19 mouse cellular contexts compared by ENCODE assay signal in the genomic region with DNA sequence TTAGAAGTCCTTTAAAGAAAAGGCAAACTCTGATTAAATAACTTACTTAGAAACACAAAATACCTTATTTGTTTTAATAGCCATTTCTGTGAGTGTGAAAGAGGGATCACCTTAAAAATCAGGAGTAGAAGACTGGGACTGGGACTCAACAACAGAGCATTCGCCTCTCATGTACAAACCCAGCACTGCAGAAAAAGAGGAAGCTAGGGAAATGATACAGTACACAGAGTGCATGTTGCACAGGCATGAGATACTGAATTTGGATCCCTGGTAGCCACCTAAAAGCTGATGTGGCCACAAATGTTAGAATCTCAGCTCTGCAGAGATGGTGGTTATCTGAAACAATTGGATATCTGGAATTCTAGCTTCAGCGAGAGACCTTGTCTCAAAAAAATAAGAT. TPM values are rescaled to one million over a fixed set of nuclear protein-coding genes. Genes with fewer than 3 reads are reported as not detected.
"Had no signal": no experiment of that assay in that cellular context is flagged by ENCODE, and none has a peak within 500 bp of the region (broad histone marks: within the 10 kb centered on the region; RNA-seq: fewer than 3 reads in every experiment).

No protein-coding gene starts in this region.

- H3K4me3 ChIP-seq: neural tube, embryonic 12.5 days; neural tube, embryonic 13.5 days; neural tube, embryonic 15.5 days; stomach, embryonic 15.5 days had no signal

- H3K9me3 ChIP-seq: neural tube, embryonic 12.5 days; neural tube, embryonic 13.5 days; neural tube, embryonic 15.5 days; stomach, embryonic 15.5 days had no signal

- DNase-seq: retina, postnatal 1 day; right cerebral cortex, adult 18-20 months; right cerebral cortex, postnatal 14 days; right cerebral cortex, postnatal 25 days; right cerebral cortex, postnatal 4 days; spleen, adult 18-20 months; thymus, adult 18-20 months; thymus, adult 2 months; thymus, postnatal 14 days; thymus, postnatal 25 days; thymus, postnatal 36 days; thymus, postnatal 4 days had no signal

- H3K4me1 ChIP-seq: neural tube, embryonic 12.5 days; neural tube, embryonic 13.5 days; neural tube, embryonic 15.5 days; stomach, embryonic 15.5 days had no signal

- H3K9ac ChIP-seq: neural tube, embryonic 12.5 days; neural tube, embryonic 13.5 days; neural tube, embryonic 15.5 days; stomach, embryonic 15.5 days had no signal

- H3K4me2 ChIP-seq: neural tube, embryonic 12.5 days; neural tube, embryonic 13.5 days; neural tube, embryonic 15.5 days; stomach, embryonic 15.5 days had no signal

- H3K36me3 ChIP-seq: neural tube, embryonic 12.5 days; neural tube, embryonic 13.5 days; neural tube, embryonic 15.5 days; stomach, embryonic 15.5 days had no signal

- H3K27ac ChIP-seq: neural tube, embryonic 12.5 days; neural tube, embryonic 13.5 days; neural tube, embryonic 15.5 days; stomach, embryonic 15.5 days had no signal

- H3K27me3 ChIP-seq: neural tube, embryonic 12.5 days; neural tube, embryonic 13.5 days; neural tube, embryonic 15.5 days; stomach, embryonic 15.5 days had no signal

RNA-seq across cellular contexts. Expression of a gene that starts 17.3 kb away (rescaled TPM):
- total RNA-seq: neutrophil, adult 5-6 weeks had no signal
- polyA plus RNA-seq: neural tube, embryonic 12.5 days; small intestine, adult 2 months; spleen, adult 2 months; thymus, adult 2 months had no signal

RNA-seq across cellular contexts. Expression of a gene that starts 58.5 kb away (rescaled TPM):
- total RNA-seq: neutrophil, adult 5-6 weeks had no signal
- polyA plus RNA-seq: small intestine, adult 2 months had no signal
